Comparison of ENCODE assay signal across 8 mouse cellular contexts in the genomic region with DNA sequence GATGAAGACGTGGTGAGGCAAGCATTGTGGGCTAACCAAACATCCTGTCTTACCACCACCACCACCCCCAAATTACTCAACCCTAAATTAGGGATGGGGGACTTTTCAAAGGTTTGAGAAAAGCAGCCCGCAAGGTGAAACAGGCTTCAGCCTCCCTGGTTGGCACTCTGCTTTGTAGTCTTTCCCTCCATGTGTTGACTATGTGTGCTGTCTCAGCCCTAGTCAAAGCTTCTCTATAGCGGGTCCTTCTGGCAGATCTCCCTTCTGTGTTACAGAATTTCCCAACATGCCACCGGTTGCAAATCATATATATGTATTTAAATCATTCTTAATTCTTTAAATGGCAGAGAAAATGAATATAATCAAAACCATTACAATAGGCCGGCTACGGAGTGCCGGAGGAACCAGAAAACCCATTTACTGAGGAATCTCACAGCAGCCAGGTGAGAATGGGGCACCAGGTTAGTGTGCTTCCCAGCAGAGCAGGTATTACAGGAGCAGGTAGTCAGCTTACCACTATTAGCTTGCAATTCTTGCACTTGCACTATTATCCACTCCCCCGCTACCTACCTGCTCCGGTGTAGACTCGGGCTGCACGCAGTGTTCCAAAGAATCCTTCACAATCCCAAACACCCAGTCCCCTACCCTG. TPM values are rescaled to one million over a fixed set of nuclear protein-coding genes. Genes with fewer than 3 reads are reported as not detected.
DNase-seq lines count a peak whose midpoint lies in the region; ATAC-seq and TF ChIP-seq lines count a peak whose summit lies in the region.

No protein-coding gene starts in this region.

- no peak for TF ChIP-seq CTCF in cerebellum, adult 2 months (IDR thresholded peaks at IDR 0.05; ENCODE audit: borderline replicate concordance, insufficient read depth, low read depth, low read length)
- TF ChIP-seq CTCF in spleen, adult 2 months (IDR thresholded peaks at IDR 0.05; ENCODE audit: extremely low read depth, insufficient read depth, insufficient read length, insufficient replicate concordance), result no peak

- no peaks in the 10 kb centered on the region for H3K9me3 ChIP-seq in limb, embryonic 12.5 days
- no peaks in the 10 kb centered on the region for H3K9me3 ChIP-seq in stomach, embryonic 15.5 days

- H3K36me3 ChIP-seq in spleen, adult 2 months (ENCODE audit: control insufficient read depth, insufficient read depth, low read length), result no peaks in the 10 kb centered on the region
- no peaks in the 10 kb centered on the region for H3K36me3 ChIP-seq in limb, embryonic 12.5 days
- no peaks in the 10 kb centered on the region for H3K36me3 ChIP-seq in stomach, embryonic 15.5 days

- peak overlapping the region; percentile 83 for H3K4me2 ChIP-seq in limb, embryonic 12.5 days
- H3K4me2 ChIP-seq in stomach, embryonic 15.5 days, result peak overlapping the region; percentile 83

- H3K27me3 ChIP-seq in cerebellum, adult 2 months (ENCODE audit: control insufficient read depth, insufficient read depth, low read length), result no peaks in the 10 kb centered on the region; the same call in 1 of the 2 replicates
- no peaks in the 10 kb centered on the region for H3K27me3 ChIP-seq in spleen, adult 2 months (ENCODE audit: control insufficient read depth, insufficient read depth, low read length)
- H3K27me3 ChIP-seq in limb, embryonic 12.5 days, result no peaks in the 10 kb centered on the region
- no peaks in the 10 kb centered on the region for H3K27me3 ChIP-seq in stomach, embryonic 15.5 days (replicated peaks)

- TF ChIP-seq POLR2A in cerebellum, adult 2 months (IDR thresholded peaks at IDR 0.05; ENCODE audit: borderline replicate concordance, insufficient read depth, low read length), result no peak
- TF ChIP-seq POLR2A in spleen, adult 2 months (IDR thresholded peaks at IDR 0.05; ENCODE audit: low read depth, low read length), result no peak

- WGBS in cerebellum, adult 2 months, result 41% methylated on average over 11 of the region's 11 CpGs
- WGBS in spleen, adult 2 months, result 43% methylated on average over 11 of the region's 11 CpGs
- WGBS in limb, embryonic 12.5 days, result 36% methylated on average over 11 of the region's 11 CpGs
- WGBS in stomach, embryonic 15.5 days, result 31% methylated on average over 11 of the region's 11 CpGs

- no peak; the same call in 1 of the 2 replicates for ATAC-seq in limb, embryonic 12.5 days (ENCODE audit: insufficient number of reproducible peaks, insufficient read depth, low FRiP score, low TSS enrichment, low read depth)
- peak; percentile 58; the same call in 1 of the 2 replicates for ATAC-seq in stomach, embryonic 15.5 days (ENCODE audit: insufficient read depth, low FRiP score, low read depth)

- H3K9ac ChIP-seq in limb, embryonic 12.5 days (replicated peaks), result peak overlapping the region; percentile 67
- H3K9ac ChIP-seq in stomach, embryonic 15.5 days, result peak overlapping the region; percentile 32; the same call in 1 of the 2 replicates

- no peak for DNase-seq in cerebellum, adult 2 months
- no peak for DNase-seq in cerebellum, adult 9-10 months
- no peak for DNase-seq in spleen, adult 2 months (ENCODE audit: low read depth in 1 of 2, low spot score in 2 of 2)
- no peak for DNase-seq in spleen, postnatal 14 days (ENCODE audit: low spot score in 2 of 2)
- no peak for DNase-seq in kidney, postnatal 36 days
- DNase-seq in lung, postnatal 14 days, result no peak

- no peak overlapping the region for H3K27ac ChIP-seq in cerebellum, adult 2 months (ENCODE audit: insufficient read depth, low read length)
- H3K27ac ChIP-seq in spleen, adult 2 months (ENCODE audit: insufficient read depth, low read length), result no peak overlapping the region
- no peak overlapping the region for H3K27ac ChIP-seq in limb, embryonic 12.5 days
- no peak overlapping the region; the same call in 1 of the 2 replicates for H3K27ac ChIP-seq in stomach, embryonic 15.5 days

- peak overlapping the region; percentile 83 for H3K4me3 ChIP-seq in cerebellum, adult 2 months (replicated peaks; ENCODE audit: insufficient read depth, low read depth, low read length)
- H3K4me3 ChIP-seq in spleen, adult 2 months (ENCODE audit: extremely low read depth, insufficient read depth, insufficient read length), result peak overlapping the region; percentile 71
- H3K4me3 ChIP-seq in limb, embryonic 12.5 days (replicated peaks), result peak overlapping the region; percentile 58
- peak overlapping the region; percentile 61 for H3K4me3 ChIP-seq in stomach, embryonic 15.5 days (replicated peaks)

- no peaks in the 10 kb centered on the region for H3K4me1 ChIP-seq in cerebellum, adult 2 months (ENCODE audit: control insufficient read depth, insufficient read depth, low read length)
- H3K4me1 ChIP-seq in spleen, adult 2 months (ENCODE audit: control insufficient read depth, insufficient read depth, insufficient read length), result no peaks in the 10 kb centered on the region
- H3K4me1 ChIP-seq in limb, embryonic 12.5 days (replicated peaks), result peaks cover 4% of the 10 kb centered on the region
- no peaks in the 10 kb centered on the region for H3K4me1 ChIP-seq in stomach, embryonic 15.5 days

RNA-seq across cellular contexts. Expression of a gene that starts 0.5 kb away (rescaled TPM):
- polyA plus RNA-seq in cerebellum, adult 2 months (2012; rRNA removed), result 0.97 and 1.0 TPM in 2 replicates
- 0.23 and 0.33 TPM in 2 replicates for polyA plus RNA-seq in spleen, adult 2 months (2012; rRNA removed)
- 1.5 and 2.3 TPM in 2 replicates for polyA plus RNA-seq in limb, embryonic 12.5 days (2016; fragmentation: Nextera tagmentation; extraction: Ambion mirVana)
- polyA plus RNA-seq in stomach, embryonic 15.5 days (2015; fragmentation: Nextera tagmentation; extraction: Ambion mirVana), result 0.90 and 1.1 TPM in 2 replicates

RNA-seq across cellular contexts. Expression of a gene that starts 21.1 kb away (rescaled TPM):
- polyA plus RNA-seq in cerebellum, adult 2 months (2012; rRNA removed), result 2.9 and 3.2 TPM in 2 replicates
- 2.7 and 2.9 TPM in 2 replicates for polyA plus RNA-seq in spleen, adult 2 months (2012; rRNA removed)
- polyA plus RNA-seq in limb, embryonic 12.5 days (2016; fragmentation: Nextera tagmentation; extraction: Ambion mirVana), result 4.9 and 5.1 TPM in 2 replicates
- 5.5 and 7.5 TPM in 2 replicates for polyA plus RNA-seq in stomach, embryonic 15.5 days (2015; fragmentation: Nextera tagmentation; extraction: Ambion mirVana)

RNA-seq across cellular contexts. Expression of a gene that starts 30.7 kb away (rescaled TPM):
- 7.4 and 8.4 TPM in 2 replicates for polyA plus RNA-seq in cerebellum, adult 2 months (2012; rRNA removed)
- 0.40 and 1.3 TPM in 2 replicates for polyA plus RNA-seq in spleen, adult 2 months (2012; rRNA removed)
- polyA plus RNA-seq in limb, embryonic 12.5 days (2016; fragmentation: Nextera tagmentation; extraction: Ambion mirVana), result 10.4 and 11.4 TPM in 2 replicates
- polyA plus RNA-seq in stomach, embryonic 15.5 days (2015; fragmentation: Nextera tagmentation; extraction: Ambion mirVana), result 8.7 and 9.6 TPM in 2 replicates

RNA-seq across cellular contexts. Expression of a gene that starts 45.1 kb away (rescaled TPM):
- 0.30 and 0.77 TPM in 2 replicates for polyA plus RNA-seq in cerebellum, adult 2 months (2012; rRNA removed)
- 0.19 and 0.30 TPM in 2 replicates for polyA plus RNA-seq in spleen, adult 2 months (2012; rRNA removed)
- 1.4 and 1.8 TPM in 2 replicates for polyA plus RNA-seq in limb, embryonic 12.5 days (2016; fragmentation: Nextera tagmentation; extraction: Ambion mirVana)
- polyA plus RNA-seq in stomach, embryonic 15.5 days (2015; fragmentation: Nextera tagmentation; extraction: Ambion mirVana), result 1.8 and 2.0 TPM in 2 replicates

RNA-seq across cellular contexts. Expression of a gene that starts 45.1 kb away (rescaled TPM):
- polyA plus RNA-seq in cerebellum, adult 2 months (2012; rRNA removed), result not detected in 2 replicates
- polyA plus RNA-seq in spleen, adult 2 months (2012; rRNA removed), result 0.20 and 0.26 TPM in 2 replicates
- not detected in 2 replicates for polyA plus RNA-seq in limb, embryonic 12.5 days (2016; fragmentation: Nextera tagmentation; extraction: Ambion mirVana)
- polyA plus RNA-seq in stomach, embryonic 15.5 days (2015; fragmentation: Nextera tagmentation; extraction: Ambion mirVana), result 0.21 and 0.44 TPM in 2 replicates
